Comparison of ENCODE assay signal across 8 mouse cellular contexts in the genomic region with DNA sequence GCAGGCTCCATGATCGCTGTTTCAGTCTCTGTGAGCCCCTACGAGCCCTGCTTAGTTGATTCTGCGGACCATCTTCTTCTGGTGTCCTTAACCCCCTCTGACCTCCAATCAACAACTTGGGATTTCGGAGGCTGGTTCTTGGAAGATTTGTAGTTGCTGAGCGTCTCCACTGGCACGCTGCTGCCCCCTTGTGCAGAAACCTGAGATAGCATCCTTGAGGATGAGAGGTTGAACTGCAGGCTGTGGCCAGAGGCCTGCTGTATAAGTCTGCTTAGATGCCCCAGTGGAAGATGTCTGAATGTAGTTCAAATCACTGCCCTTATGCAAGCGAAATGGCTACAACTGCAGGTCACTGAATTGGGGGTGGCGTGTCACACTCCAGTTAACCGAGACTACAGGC. TPM values are rescaled to one million over a fixed set of nuclear protein-coding genes. Genes with fewer than 3 reads are reported as not detected.
DNase-seq lines count a peak whose midpoint lies in the region; ATAC-seq and TF ChIP-seq lines count a peak whose summit lies in the region.

No protein-coding gene starts in this region.

- H3K4me3 ChIP-seq in embryonic facial prominence, embryonic 12.5 days: no peak overlapping the region
- H3K4me3 ChIP-seq in heart, embryonic 10.5 days: 0 out of 2 replicates have a peak overlapping the region, but pooled peaks have one; percentile 23
- no peak overlapping the region for H3K4me3 ChIP-seq in kidney, postnatal 0 days (replicated peaks; ENCODE audit: low read depth, low read length)
- H3K4me3 ChIP-seq in liver, embryonic 11.5 days (ENCODE audit: low read depth, low read length): no peak overlapping the region
- H3K4me3 ChIP-seq in neural tube, embryonic 14.5 days (ENCODE audit: low read depth, low read length): no peak overlapping the region
- H3K4me3 ChIP-seq in testis, adult 2 months (ENCODE audit: control insufficient read depth, low read depth, low read length): no peak overlapping the region

- no peaks in the 10 kb centered on the region for H3K36me3 ChIP-seq in embryonic facial prominence, embryonic 12.5 days
- H3K36me3 ChIP-seq in heart, embryonic 10.5 days: no peaks in the 10 kb centered on the region
- H3K36me3 ChIP-seq in kidney, postnatal 0 days (ENCODE audit: insufficient read depth, low read length): no peaks in the 10 kb centered on the region
- H3K36me3 ChIP-seq in liver, embryonic 11.5 days (ENCODE audit: control insufficient read depth, insufficient read depth, low read length): no peaks in the 10 kb centered on the region
- no peaks in the 10 kb centered on the region for H3K36me3 ChIP-seq in neural tube, embryonic 14.5 days (ENCODE audit: control insufficient read depth, insufficient read depth, low read length)
- H3K36me3 ChIP-seq in testis, adult 2 months (ENCODE audit: control insufficient read depth, insufficient read depth, low read length): no peaks in the 10 kb centered on the region

- no peak for TF ChIP-seq POLR2A in testis, adult 2 months (IDR thresholded peaks at IDR 0.05; ENCODE audit: control insufficient read depth, low read depth, low read length)

- no peaks in the 10 kb centered on the region for H3K9me3 ChIP-seq in embryonic facial prominence, embryonic 12.5 days
- no peaks in the 10 kb centered on the region for H3K9me3 ChIP-seq in heart, embryonic 10.5 days
- no peaks in the 10 kb centered on the region for H3K9me3 ChIP-seq in kidney, postnatal 0 days (replicated peaks; ENCODE audit: low read length)
- H3K9me3 ChIP-seq in liver, embryonic 11.5 days (ENCODE audit: control insufficient read depth, low read length): no peaks in the 10 kb centered on the region
- no peaks in the 10 kb centered on the region for H3K9me3 ChIP-seq in neural tube, embryonic 14.5 days (ENCODE audit: control insufficient read depth, low read length)

- H3K27me3 ChIP-seq in embryonic facial prominence, embryonic 12.5 days: no peaks in the 10 kb centered on the region
- peaks cover 8% of the 10 kb centered on the region for H3K27me3 ChIP-seq in heart, embryonic 10.5 days (ENCODE audit: insufficient read depth, poor library complexity, severe bottlenecking)
- no peaks in the 10 kb centered on the region for H3K27me3 ChIP-seq in kidney, postnatal 0 days (ENCODE audit: insufficient read depth, low read length)
- H3K27me3 ChIP-seq in liver, embryonic 11.5 days (replicated peaks; ENCODE audit: control insufficient read depth, insufficient read depth, low read length): no peaks in the 10 kb centered on the region
- H3K27me3 ChIP-seq in neural tube, embryonic 14.5 days (ENCODE audit: control insufficient read depth, insufficient read depth, low read length): no peaks in the 10 kb centered on the region
- no peaks in the 10 kb centered on the region for H3K27me3 ChIP-seq in testis, adult 2 months (ENCODE audit: control insufficient read depth, insufficient read depth, low read length)

- ATAC-seq in embryonic facial prominence, embryonic 12.5 days (ENCODE audit: insufficient number of reproducible peaks, insufficient read depth, low FRiP score, low TSS enrichment): no peak
- ATAC-seq in kidney, postnatal 0 days (replicated peaks; ENCODE audit: low FRiP score, low read depth): no peak
- ATAC-seq in liver, embryonic 11.5 days (replicated peaks; ENCODE audit: low FRiP score): no peak
- peak; percentile 45; the same call in 1 of the 2 replicates for ATAC-seq in neural tube, embryonic 14.5 days (ENCODE audit: low read depth)

- TF ChIP-seq CTCF in kidney, postnatal 0 days (IDR thresholded peaks at IDR 0.05; ENCODE audit: low read depth): peak; percentile 95
- TF ChIP-seq CTCF in testis, adult 2 months (IDR thresholded peaks at IDR 0.05; ENCODE audit: control insufficient read depth, insufficient read depth, insufficient replicate concordance, low read depth, low read length): peak; percentile 82; the same call in 1 of the 2 replicates

- H3K9ac ChIP-seq in embryonic facial prominence, embryonic 12.5 days: no peak overlapping the region
- H3K9ac ChIP-seq in kidney, postnatal 0 days (ENCODE audit: low read depth, low read length): no peak overlapping the region
- H3K9ac ChIP-seq in liver, embryonic 11.5 days (ENCODE audit: low read depth, low read length): peak overlapping the region; percentile 0; the same call in 1 of the 2 replicates
- H3K9ac ChIP-seq in neural tube, embryonic 14.5 days (replicated peaks; ENCODE audit: low read depth, low read length): no peak overlapping the region

- DNase-seq in CD4-positive helper T cell, adult 2 months (ENCODE audit: low read depth, low spot score): peak; percentile 78
- DNase-seq in adrenal gland, postnatal 25 days: peak; percentile 87
- DNase-seq in heart, embryonic 10.5 days (ENCODE audit: low spot score): peak; percentile 91
- DNase-seq in kidney, postnatal 0 days (ENCODE audit: low spot score): peak; percentile 91
- DNase-seq in liver, embryonic 11.5 days (ENCODE audit: low spot score): peak; percentile 81

- H3K4me2 ChIP-seq in embryonic facial prominence, embryonic 12.5 days (replicated peaks): peak overlapping the region; percentile 21
- peak overlapping the region; percentile 14; the same call in 1 of the 2 replicates for H3K4me2 ChIP-seq in kidney, postnatal 0 days (ENCODE audit: low read length)
- peak overlapping the region; percentile 21 for H3K4me2 ChIP-seq in liver, embryonic 11.5 days
- no peak overlapping the region for H3K4me2 ChIP-seq in neural tube, embryonic 14.5 days (ENCODE audit: low read depth, low read length)

- H3K27ac ChIP-seq in embryonic facial prominence, embryonic 12.5 days: no peak overlapping the region
- H3K27ac ChIP-seq in heart, embryonic 10.5 days: no peak overlapping the region
- H3K27ac ChIP-seq in kidney, postnatal 0 days: no peak overlapping the region
- no peak overlapping the region for H3K27ac ChIP-seq in liver, embryonic 11.5 days (ENCODE audit: low read depth, low read length)
- no peak overlapping the region for H3K27ac ChIP-seq in neural tube, embryonic 14.5 days (ENCODE audit: low read depth, low read length)
- H3K27ac ChIP-seq in testis, adult 2 months (ENCODE audit: control insufficient read depth, insufficient read depth, low read depth, low read length): no peak overlapping the region

- WGBS in embryonic facial prominence, embryonic 12.5 days: 16% methylated on average over 9 of the region's 9 CpGs
- WGBS in heart, embryonic 10.5 days: 11% methylated on average over 9 of the region's 9 CpGs
- 18% methylated on average over 9 of the region's 9 CpGs for WGBS in kidney, postnatal 0 days
- 12% methylated on average over 9 of the region's 9 CpGs for WGBS in liver, embryonic 11.5 days
- 15% methylated on average over 9 of the region's 9 CpGs for WGBS in neural tube, embryonic 14.5 days

- peaks cover 4% of the 10 kb centered on the region; the same call in 1 of the 2 replicates for H3K4me1 ChIP-seq in embryonic facial prominence, embryonic 12.5 days
- H3K4me1 ChIP-seq in heart, embryonic 10.5 days: peaks cover 11% of the 10 kb centered on the region
- H3K4me1 ChIP-seq in kidney, postnatal 0 days (replicated peaks; ENCODE audit: insufficient read depth, low read length): no peaks in the 10 kb centered on the region
- peaks cover 24% of the 10 kb centered on the region for H3K4me1 ChIP-seq in liver, embryonic 11.5 days (replicated peaks; ENCODE audit: control insufficient read depth, insufficient read depth, low read length)
- 0 out of 2 replicates have a peak, but pooled peaks cover 3% of the 10 kb centered on the region for H3K4me1 ChIP-seq in neural tube, embryonic 14.5 days (ENCODE audit: control insufficient read depth, insufficient read depth, low read length)
- H3K4me1 ChIP-seq in testis, adult 2 months (ENCODE audit: control insufficient read depth, insufficient read depth, low read length): peaks cover 6% of the 10 kb centered on the region

RNA-seq across cellular contexts. Expression of gene Haao, which starts 2.7 kb away (rescaled TPM):
- 0.43 and 3.8 TPM in 2 replicates for total RNA-seq in adrenal gland, postnatal 25 days (2021)
- 0.20 and 0.90 TPM in 2 replicates for polyA plus RNA-seq in embryonic facial prominence, embryonic 12.5 days (2016; fragmentation: Nextera tagmentation; extraction: Ambion mirVana)
- polyA plus RNA-seq in heart, embryonic 10.5 days (2016; fragmentation: Nextera tagmentation; extraction: Ambion mirVana): 0.41 and 0.68 TPM in 2 replicates
- polyA plus RNA-seq in kidney, postnatal 0 days (2015; fragmentation: Nextera tagmentation; extraction: Ambion mirVana): 4.9 and 6.3 TPM in 2 replicates
- 4.3 and 4.8 TPM in 2 replicates for polyA plus RNA-seq in liver, embryonic 11.5 days (2014; fragmentation: Nextera tagmentation; extraction: Ambion mirVana)
- 0.16 TPM in 1 of 2 replicates, not detected in the other for polyA plus RNA-seq in neural tube, embryonic 14.5 days (2014; fragmentation: Nextera tagmentation; extraction: Ambion mirVana)
- polyA plus RNA-seq in testis, adult 2 months (2012; rRNA removed): 0.18 and 0.19 TPM in 2 replicates
